Mouse (Mus musculus) limb, embryonic 15.5 days (tissue): Measurements from ENCODE around the gene Fez2. TPM values are rescaled to one million over a fixed set of nuclear protein-coding genes. Genes with fewer than 3 reads are reported as not detected.

ENCODE experiments used
- ATAC-seq: fragments of 200-750 bp; cut with Nextera tagmentation; 2 replicates; pipeline ENCODE4 v1.8.0; 2017; ENCODE audit warnings: low read depth, moderate TSS enrichment; ENCODE audit not compliant: insufficient number of reproducible peaks, low FRiP score, low TSS enrichment
- H3K27ac ChIP-seq: fragments of 300-500 bp; sonication (generic); 2 replicates; pipeline ENCODE4 v1.5.1; 2015; ENCODE audit warnings: moderate library complexity, mild to moderate bottlenecking, inconsistent platforms
- H3K27me3 ChIP-seq: fragments of 300-500 bp; sonication (generic); 2 replicates; pipeline ENCODE4 v1.6.1; 2015; ENCODE audit warnings: inconsistent platforms
- H3K36me3 ChIP-seq: fragments of 300-500 bp; sonication (generic); 2 replicates; pipeline ENCODE4 v1.6.1; 2015; ENCODE audit warnings: inconsistent platforms
- H3K4me1 ChIP-seq: fragments of 300-500 bp; sonication (generic); 2 replicates; pipeline ENCODE4 v1.6.1; 2015; ENCODE audit warnings: inconsistent platforms
- H3K4me2 ChIP-seq: fragments of 300-500 bp; sonication (generic); 2 replicates; pipeline ENCODE4 v1.6.1; 2015; ENCODE audit warnings: mild to moderate bottlenecking, inconsistent platforms
- H3K4me3 ChIP-seq: fragments of 300-500 bp; sonication (generic); 2 replicates; pipeline ENCODE4 v1.5.1; 2015; ENCODE audit warnings: mild to moderate bottlenecking, inconsistent platforms
- H3K9ac ChIP-seq: fragments of 300-500 bp; sonication (generic); 2 replicates; pipeline ENCODE4 v1.6.1; 2015; ENCODE audit warnings: inconsistent platforms
- H3K9me3 ChIP-seq: fragments of 300-500 bp; sonication (generic); 2 replicates; pipeline ENCODE4 v1.6.1; 2016; ENCODE audit warnings: inconsistent platforms
- WGBS: fragments of 180-500 bp; shearing (Covaris S2); methylation state at CpG from one replicate; pipeline ENCODE4 v1.1.7; 2015; 5-methylcytosine and 5-hydroxymethylcytosine counted together
- polyA plus RNA-seq: library from polyadenylated mRNA; unstranded; fragments of >200 nt; fragmentation: Nextera tagmentation; extraction: Ambion mirVana; gene quantifications from 2 replicates; pipeline ENCODE4 v1.2.1, GENCODE M21; 2015

Fez2 gene
- polyA plus RNA-seq, 1 experiment from 2014 or later = 38.7 TPM

- ATAC-seq = no peak
These were observed 26.9 kb upstream of the Fez2 start for GRCm38 (mm10) chr17:78444826-78445225.

GRCm38 (mm10) chr17:78440771-78441170 is 22.8 kb upstream of the Fez2 start:
- Histone ChIP-seq H3K27ac (no peak overlapping the region), H3K4me2 (no peak overlapping the region), H3K9ac (no peak overlapping the region), H3K4me3 (no peak overlapping the region), H3K9me3 (no peaks in the 10 kb centered on the region), H3K27me3 (no peaks in the 10 kb centered on the region), H3K36me3 (no peaks in the 10 kb centered on the region), H3K4me1 (no peaks in the 10 kb centered on the region)
- WGBS = 91% methylated on average over 2 of the region's 2 CpGs
- no peak for ATAC-seq

More at GRCm38 (mm10) chr17:78444826-78445225, 26.9 kb upstream of the Fez2 start:
- Histone ChIP-seq H3K27ac (no peak overlapping the region), H3K4me3 (no peak overlapping the region), H3K36me3 (no peaks in the 10 kb centered on the region), H3K9ac (no peak overlapping the region), H3K9me3 (no peaks in the 10 kb centered on the region), H3K27me3 (no peaks in the 10 kb centered on the region), H3K4me1 (no peaks in the 10 kb centered on the region), H3K4me2 (no peak overlapping the region)
- 81% methylated on average over 7 of the region's 7 CpGs for WGBS

GRCm38 (mm10) chr17:78437161-78437560 is 19.2 kb upstream of the Fez2 start:
- Histone ChIP-seq H3K4me2 (no peak overlapping the region), H3K9ac (no peak overlapping the region), H3K27me3 (no peaks in the 10 kb centered on the region), H3K36me3 (no peaks in the 10 kb centered on the region), H3K9me3 (no peaks in the 10 kb centered on the region), H3K4me3 (no peak overlapping the region), H3K4me1 (no peaks in the 10 kb centered on the region), H3K27ac (no peak overlapping the region)
- no peak for ATAC-seq
- 83% methylated on average over 4 of the region's 4 CpGs for WGBS

GRCm38 (mm10) chr17:78435661-78436060 is 17.7 kb upstream of the Fez2 start:
- Histone ChIP-seq H3K4me2 (no peak overlapping the region), H3K27ac (no peak overlapping the region), H3K27me3 (no peaks in the 10 kb centered on the region), H3K4me1 (no peaks in the 10 kb centered on the region), H3K36me3 (no peaks in the 10 kb centered on the region), H3K9ac (no peak overlapping the region), H3K4me3 (no peak overlapping the region), H3K9me3 (no peaks in the 10 kb centered on the region)
- WGBS = 78% methylated on average over 6 of the region's 6 CpGs
- ATAC-seq = no peak

DNA sequence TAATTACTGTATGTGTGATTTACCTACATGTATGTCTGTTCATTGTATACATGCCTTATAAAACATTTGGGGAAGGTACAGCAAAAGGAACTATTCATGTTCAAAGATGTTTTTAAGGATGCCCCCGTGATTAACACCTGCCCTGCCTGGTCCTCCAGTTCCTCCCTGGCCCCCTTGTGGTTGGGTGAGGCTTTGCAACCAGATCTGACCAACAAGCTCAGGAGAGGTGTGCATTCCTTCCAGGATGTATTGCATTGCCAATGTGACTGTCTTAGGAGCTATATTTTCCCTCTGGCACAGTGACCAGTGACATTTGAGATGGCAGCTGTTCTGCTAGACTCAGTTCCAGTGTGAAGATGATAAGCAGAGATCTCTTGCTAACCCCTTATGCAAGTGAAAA is 16.8 kb upstream of the Fez2 start:
- no peaks in the 10 kb centered on the region for H3K4me1 ChIP-seq
- no peak overlapping the region for H3K9ac ChIP-seq
- no peaks in the 10 kb centered on the region for H3K36me3 ChIP-seq
- H3K27ac ChIP-seq = no peak overlapping the region
- ATAC-seq = no peak
- no peaks in the 10 kb centered on the region for H3K27me3 ChIP-seq
- H3K4me2 ChIP-seq = no peak overlapping the region
- WGBS = 32% methylated on average over 1 of the region's 1 CpGs
- no peak overlapping the region for H3K4me3 ChIP-seq
- no peaks in the 10 kb centered on the region for H3K9me3 ChIP-seq

- Histone ChIP-seq H3K36me3 (no peaks in the 10 kb centered on the region), H3K4me1 (no peaks in the 10 kb centered on the region), H3K9me3 (no peaks in the 10 kb centered on the region), H3K9ac (no peak overlapping the region), H3K4me2 (no peak overlapping the region), H3K27me3 (no peaks in the 10 kb centered on the region), H3K4me3 (no peak overlapping the region), H3K27ac (no peak overlapping the region)
- WGBS = 71% methylated on average over 8 of the region's 8 CpGs
- ATAC-seq = no peak
These were observed 12.4 kb upstream of the Fez2 start for GRCm38 (mm10) chr17:78430374-78430773.

- H3K36me3 ChIP-seq = no peaks in the 10 kb centered on the region
- 77% methylated on average over 4 of the region's 4 CpGs for WGBS
These were observed 11.1 kb upstream of the Fez2 start for GRCm38 (mm10) chr17:78429051-78429450.

GRCm38 (mm10) chr17:78425026-78425425 is 7.1 kb upstream of the Fez2 start:
- no peaks in the 10 kb centered on the region for H3K36me3 ChIP-seq
- H3K27me3 ChIP-seq = no peaks in the 10 kb centered on the region
- H3K4me1 ChIP-seq = no peaks in the 10 kb centered on the region
- no peak overlapping the region for H3K4me2 ChIP-seq
- H3K4me3 ChIP-seq = no peak overlapping the region
- whole genome bisulfite sequencing = 83% methylated on average over 8 of the region's 8 CpGs
- H3K27ac ChIP-seq = no peak overlapping the region
- ATAC-seq = no peak
- no peak overlapping the region for H3K9ac ChIP-seq
- H3K9me3 ChIP-seq = no peaks in the 10 kb centered on the region

More at GRCm38 (mm10) chr17:78429051-78429450, 11.1 kb upstream of the Fez2 start:
- no peaks in the 10 kb centered on the region for H3K9me3 ChIP-seq
- H3K4me1 ChIP-seq = no peaks in the 10 kb centered on the region
- no peak overlapping the region for H3K4me2 ChIP-seq
- no peak for ATAC-seq
- H3K27me3 ChIP-seq = no peaks in the 10 kb centered on the region
- H3K27ac ChIP-seq = no peak overlapping the region
- no peak overlapping the region for H3K9ac ChIP-seq
- no peak overlapping the region for H3K4me3 ChIP-seq

- 79% methylated on average over 4 of the region's 4 CpGs for WGBS
- H3K4me1 ChIP-seq = peaks cover 8% of the 10 kb centered on the region; the same call in 1 of the 2 replicates
- no peak for ATAC-seq
These were observed 1.3 kb upstream of the Fez2 start for GRCm38 (mm10) chr17:78419216-78419615.

GRCm38 (mm10) chr17:78415255-78415654 is 2.7 kb downstream of the Fez2 start:
- no peak for ATAC-seq
- Histone ChIP-seq H3K4me1 (peaks cover 13% of the 10 kb centered on the region; the same call in 1 of the 2 replicates), H3K4me2 (no peak overlapping the region), H3K27me3 (no peaks in the 10 kb centered on the region), H3K9ac (no peak overlapping the region), H3K9me3 (no peaks in the 10 kb centered on the region), H3K36me3 (peaks cover 7% of the 10 kb centered on the region; the same call in 1 of the 2 replicates), H3K27ac (no peak overlapping the region), H3K4me3 (no peak overlapping the region)
- WGBS = 91% methylated on average over 2 of the region's 2 CpGs

More at GRCm38 (mm10) chr17:78419216-78419615, 1.3 kb upstream of the Fez2 start:
- Histone ChIP-seq H3K36me3 (no peaks in the 10 kb centered on the region), H3K4me3 (no peak overlapping the region), H3K9me3 (no peaks in the 10 kb centered on the region), H3K4me2 (no peak overlapping the region), H3K27me3 (no peaks in the 10 kb centered on the region), H3K27ac (no peak overlapping the region), H3K9ac (no peak overlapping the region)

- no peak overlapping the region for H3K4me2 ChIP-seq
- peak overlapping the region; percentile 1; the same call in 1 of the 2 replicates for H3K27ac ChIP-seq
- no peak overlapping the region for H3K9ac ChIP-seq
- 30% methylated on average over 2 of the region's 2 CpGs for WGBS
- peaks cover 7% of the 10 kb centered on the region; the same call in 1 of the 2 replicates for H3K36me3 ChIP-seq
- H3K4me1 ChIP-seq = peaks cover 11% of the 10 kb centered on the region; the same call in 1 of the 2 replicates
- ATAC-seq = no peak
- H3K27me3 ChIP-seq = no peaks in the 10 kb centered on the region
- H3K9me3 ChIP-seq = no peaks in the 10 kb centered on the region
- no peak overlapping the region for H3K4me3 ChIP-seq
These were observed 8.1 kb downstream of the Fez2 start for GRCm38 (mm10) chr17:78409900-78410299.

DNA sequence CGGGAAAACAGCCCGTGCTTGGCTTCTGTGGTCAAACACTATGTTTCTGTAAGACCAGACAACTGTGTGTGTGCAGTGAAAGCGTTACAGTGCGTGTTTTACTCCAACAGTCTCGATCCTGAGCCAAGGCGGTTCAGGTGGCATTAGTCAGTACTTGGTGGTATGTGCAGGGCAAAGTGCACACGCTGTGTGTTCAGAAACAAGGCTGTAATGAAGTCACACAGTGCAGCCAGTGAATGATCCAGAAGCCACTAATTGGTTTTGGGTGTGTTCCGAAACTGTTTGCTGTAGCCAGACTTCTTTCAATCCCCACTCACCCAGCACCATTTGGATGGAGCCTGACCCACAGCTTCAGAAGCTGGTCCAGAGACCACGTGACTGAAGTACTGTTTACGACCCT is 9.6 kb downstream of the Fez2 start:
- H3K27ac ChIP-seq = no peak overlapping the region
- H3K4me3 ChIP-seq = no peak overlapping the region
- H3K9ac ChIP-seq = no peak overlapping the region
- H3K4me1 ChIP-seq = peaks cover 9% of the 10 kb centered on the region; the same call in 1 of the 2 replicates
- H3K9me3 ChIP-seq = no peaks in the 10 kb centered on the region
- ATAC-seq = no peak
- H3K4me2 ChIP-seq = no peak overlapping the region
- H3K27me3 ChIP-seq = no peaks in the 10 kb centered on the region
- WGBS = 63% methylated on average over 10 of the region's 10 CpGs
- peaks cover 19% of the 10 kb centered on the region for H3K36me3 ChIP-seq

- Histone ChIP-seq H3K9me3 (no peaks in the 10 kb centered on the region), H3K27me3 (no peaks in the 10 kb centered on the region), H3K4me2 (no peak overlapping the region), H3K4me3 (no peak overlapping the region), H3K4me1 (peaks cover 9% of the 10 kb centered on the region; the same call in 1 of the 2 replicates), H3K9ac (no peak overlapping the region), H3K36me3 (peaks cover 19% of the 10 kb centered on the region), H3K27ac (no peak overlapping the region)
- no peak for ATAC-seq
- WGBS = 75% methylated on average over 4 of the region's 4 CpGs
These were observed 10.4 kb downstream of the Fez2 start for GRCm38 (mm10) chr17:78407581-78407980.
